Comparison of ENCODE assay signal across 11 mouse cellular contexts in the genomic region with DNA sequence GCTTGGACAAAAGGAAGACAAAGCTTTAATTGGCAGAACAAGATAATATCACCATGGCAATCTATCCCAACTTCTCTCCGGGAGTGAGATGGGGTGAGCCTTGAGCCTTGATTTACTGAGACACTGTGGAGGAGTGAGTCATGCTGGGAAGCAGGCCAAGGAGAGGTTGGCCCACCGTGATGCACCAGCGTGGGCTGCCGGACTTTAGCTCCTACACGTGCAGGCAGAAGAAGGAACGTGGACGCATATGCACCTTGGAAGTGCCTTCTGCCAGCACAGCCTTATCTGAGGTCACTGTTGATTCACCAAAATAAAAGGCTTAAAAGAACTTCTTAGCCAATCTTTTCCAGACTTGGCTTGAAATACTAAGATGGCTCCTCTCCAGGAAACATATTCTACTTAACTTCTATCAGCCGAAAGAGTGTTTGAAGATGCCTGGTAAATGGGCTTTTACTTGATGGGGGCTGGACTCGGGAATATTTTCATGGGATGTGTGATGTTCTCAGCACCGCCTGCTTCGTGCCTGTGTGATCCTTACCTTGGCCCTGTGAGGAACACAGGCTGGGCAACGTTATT.
DNase-seq lines count a peak whose midpoint lies in the region; ATAC-seq lines count a peak whose summit lies in the region.
"Had no signal": no experiment of that assay in that cellular context is flagged by ENCODE, and none has a peak within 500 bp of the region (broad histone marks: within the 10 kb centered on the region; RNA-seq: fewer than 3 reads in every experiment).

No protein-coding gene starts in this region.

- no peak for ATAC-seq in forebrain, embryonic 16.5 days
- no peak for ATAC-seq in hindbrain, embryonic 12.5 days (ENCODE audit: low FRiP score)
- ATAC-seq: forebrain, embryonic 13.5 days had no signal

- no peak overlapping the region for H3K4me3 ChIP-seq in forebrain, embryonic 16.5 days (replicated peaks; ENCODE audit: low read length)
- H3K4me3 ChIP-seq in hindbrain, embryonic 12.5 days, result no peak overlapping the region
- H3K4me3 ChIP-seq: forebrain, embryonic 13.5 days; hindbrain, embryonic 15.5 days had no signal

- 76% methylated on average over 12 of the region's 12 CpGs for WGBS in forebrain, embryonic 16.5 days
- 93% methylated on average over 12 of the region's 12 CpGs for WGBS in hindbrain, embryonic 12.5 days

- no peak overlapping the region for H3K27ac ChIP-seq in forebrain, embryonic 16.5 days (ENCODE audit: low read length)
- no peak overlapping the region for H3K27ac ChIP-seq in hindbrain, embryonic 12.5 days
- H3K27ac ChIP-seq: forebrain, embryonic 13.5 days; hindbrain, embryonic 15.5 days had no signal

- no peak overlapping the region for H3K9ac ChIP-seq in forebrain, embryonic 16.5 days (replicated peaks; ENCODE audit: low read depth, low read length)
- no peak overlapping the region for H3K9ac ChIP-seq in hindbrain, embryonic 12.5 days
- H3K9ac ChIP-seq: forebrain, embryonic 13.5 days; hindbrain, embryonic 15.5 days had no signal

- no peak overlapping the region for H3K4me2 ChIP-seq in forebrain, embryonic 16.5 days (ENCODE audit: low read length)
- H3K4me2 ChIP-seq in hindbrain, embryonic 12.5 days (replicated peaks), result no peak overlapping the region
- H3K4me2 ChIP-seq: forebrain, embryonic 13.5 days; hindbrain, embryonic 15.5 days had no signal

- H3K4me1 ChIP-seq in forebrain, embryonic 16.5 days (replicated peaks; ENCODE audit: control insufficient read depth, insufficient read depth, low read length), result no peaks in the 10 kb centered on the region
- H3K4me1 ChIP-seq in hindbrain, embryonic 12.5 days, result no peaks in the 10 kb centered on the region
- H3K4me1 ChIP-seq: forebrain, embryonic 13.5 days; hindbrain, embryonic 15.5 days had no signal

- peak; percentile 44 for DNase-seq in cerebellum, adult 11 months
- DNase-seq in cerebellum, adult 11-12 months, result no peak
- DNase-seq in kidney, postnatal 4 days, result peak; percentile 43 to 58
- DNase-seq in kidney, adult 18-20 months, result no peak
- peak; percentile 68 to 73 for DNase-seq in cerebellum, postnatal 14 days
- DNase-seq in ovary, postnatal 14 days (ENCODE audit: low spot score), result peak; percentile 47
- DNase-seq: midbrain, embryonic 14.5 days had no signal

- no peaks in the 10 kb centered on the region for H3K27me3 ChIP-seq in forebrain, embryonic 16.5 days (replicated peaks; ENCODE audit: control insufficient read depth, insufficient read depth, low read length)
- no peaks in the 10 kb centered on the region for H3K27me3 ChIP-seq in hindbrain, embryonic 12.5 days
- H3K27me3 ChIP-seq: forebrain, embryonic 13.5 days; hindbrain, embryonic 15.5 days had no signal

- H3K36me3 ChIP-seq in forebrain, embryonic 16.5 days (ENCODE audit: control insufficient read depth, insufficient read depth), result no peaks in the 10 kb centered on the region
- H3K36me3 ChIP-seq in hindbrain, embryonic 12.5 days, result 0 out of 2 replicates have a peak, but pooled peaks cover 6% of the 10 kb centered on the region

- no peaks in the 10 kb centered on the region for H3K9me3 ChIP-seq in forebrain, embryonic 16.5 days (ENCODE audit: control insufficient read depth, low read length)
- H3K9me3 ChIP-seq in hindbrain, embryonic 12.5 days (replicated peaks), result no peaks in the 10 kb centered on the region
- H3K9me3 ChIP-seq: forebrain, embryonic 13.5 days; hindbrain, embryonic 15.5 days had no signal

Comparison
In these comparisons a context has a peak if more than half of its experiments do, and no peak if none do; other contexts are left out.
1. DNase-seq: peak in cerebellum, adult 11 months (single experiment), kidney, postnatal 4 days (2 of 2), cerebellum, postnatal 14 days (2 of 2) and ovary, postnatal 14 days (single experiment); none in cerebellum, adult 11-12 months (single experiment) and kidney, adult 18-20 months (single experiment).